Mouse (Mus musculus) cerebral cortex, adult 2 months (tissue): ENCODE data around the gene Polr2g.

ENCODE experiments used
- WGBS: fragments of 180-500 bp; shearing (Covaris S2); methylation state at CpG from one replicate; pipeline ENCODE4 v1.1.7; 2018; 5-methylcytosine and 5-hydroxymethylcytosine counted together

The Polr2g gene

GRCm38 (mm10) chr19:8757471-8757998 is 40.8 kb downstream of the Polr2g start:
- under 1% methylated on average over 14 of the region's 14 CpGs for WGBS

- WGBS, result under 1% methylated on average over 75 of the region's 75 CpGs
These were observed 41.6 kb downstream of the Polr2g start, which contains the start of gene Nxf1 for GRCm38 (mm10) chr19:8756635-8757387. Gene Nxf1, plus strand, starts transcription at chr19:8757073.

- WGBS, result 68% methylated on average over 3 of the region's 3 CpGs
These were observed 42.7 kb downstream of the Polr2g start for GRCm38 (mm10) chr19:8755652-8756051.

GRCm38 (mm10) chr19:8747368-8747767 is 51.0 kb downstream of the Polr2g start:
- 66% methylated on average over 2 of the region's 2 CpGs for WGBS

- WGBS, result 97% methylated on average over 1 of the region's 1 CpGs
These were observed 53.0 kb downstream of the Polr2g start for GRCm38 (mm10) chr19:8745382-8745781.
